Mouse (Mus musculus): ENCODE results near the gene Shpk.

- TF ChIP-seq CTCF (IDR thresholded peaks at IDR 0.05; ENCODE audit: extremely low read depth, insufficient read length, insufficient replicate concordance, low read depth, low read length) = no peak
- TF ChIP-seq POLR2A (IDR thresholded peaks at IDR 0.05; ENCODE audit: low read depth, low read length) = no peak
Observed at GRCm38 (mm10) chr11:73176186-73176585, 23.1 kb upstream of the Shpk start.
